Mouse (Mus musculus): ENCODE results near the gene Ppp1r14c.
"Not testable (repeated sequence)": the region's sequence is repeated elsewhere in the genome, so short reads cannot be mapped to it uniquely, and the experiment has no call there.

Gene Ppp1r14c

GRCm38 (mm10) chr10:3402284-3402683, 36.4 kb downstream of the Ppp1r14c start:
- DNase-seq (ENCODE audit: low read depth, low spot score), result no peak

- DNase-seq (ENCODE audit: low read depth, low spot score), result no peak
Measured at GRCm38 (mm10) chr10:3403416-3404137, 37.7 kb downstream of the Ppp1r14c start.

- no peak for DNase-seq (ENCODE audit: low read depth, low spot score)
Measured at GRCm38 (mm10) chr10:3404362-3404761, 38.5 kb downstream of the Ppp1r14c start.

- DNase-seq (ENCODE audit: low read depth, low spot score), result no peak
Measured at GRCm38 (mm10) chr10:3406280-3406679, 40.4 kb downstream of the Ppp1r14c start.

GRCm38 (mm10) chr10:3408036-3408661, 42.3 kb downstream of the Ppp1r14c start:
- DNase-seq (ENCODE audit: low read depth, low spot score), result no peak

GRCm38 (mm10) chr10:3408699-3409098, 42.8 kb downstream of the Ppp1r14c start:
- no peak for DNase-seq (ENCODE audit: low read depth, low spot score)

- no peak for DNase-seq (ENCODE audit: low read depth, low spot score)
Measured at GRCm38 (mm10) chr10:3411222-3411621, 45.4 kb downstream of the Ppp1r14c start.

- no peak for DNase-seq (ENCODE audit: low read depth, low spot score)
Measured at GRCm38 (mm10) chr10:3411639-3412038, 45.8 kb downstream of the Ppp1r14c start.

GRCm38 (mm10) chr10:3414813-3415212, 49.0 kb downstream of the Ppp1r14c start:
- DNase-seq (ENCODE audit: low read depth, low spot score), result no peak

GRCm38 (mm10) chr10:3416565-3416964, 50.7 kb downstream of the Ppp1r14c start:
- DNase-seq (ENCODE audit: low read depth, low spot score), result no peak

GRCm38 (mm10) chr10:3417408-3417807, 51.6 kb downstream of the Ppp1r14c start:
- no peak for DNase-seq (ENCODE audit: low read depth, low spot score)

GRCm38 (mm10) chr10:3424016-3424415, 58.2 kb downstream of the Ppp1r14c start:
- no peak for DNase-seq (ENCODE audit: low read depth, low spot score)

GRCm38 (mm10) chr10:3427689-3428399, 62.0 kb downstream of the Ppp1r14c start:
- DNase-seq (ENCODE audit: low read depth, low spot score), result no peak

GRCm38 (mm10) chr10:3434848-3435474, 69.1 kb downstream of the Ppp1r14c start:
- no peak for DNase-seq (ENCODE audit: low read depth, low spot score)

- no peak for DNase-seq (ENCODE audit: low read depth, low spot score)
Measured at GRCm38 (mm10) chr10:3440722-3441471, 75.0 kb downstream of the Ppp1r14c start.

GRCm38 (mm10) chr10:3446748-3447147, 80.9 kb downstream of the Ppp1r14c start:
- DNase-seq (ENCODE audit: low read depth, low spot score), result not testable (repeated sequence)

GRCm38 (mm10) chr10:3448699-3449098, 82.8 kb downstream of the Ppp1r14c start:
- no peak for DNase-seq (ENCODE audit: low read depth, low spot score)

- DNase-seq (ENCODE audit: low read depth, low spot score), result no peak
Measured at GRCm38 (mm10) chr10:3451930-3452329, 86.1 kb downstream of the Ppp1r14c start.

GRCm38 (mm10) chr10:3452822-3453475, 87.1 kb downstream of the Ppp1r14c start:
- DNase-seq (ENCODE audit: low read depth, low spot score), result no peak

GRCm38 (mm10) chr10:3458686-3459085, 92.8 kb downstream of the Ppp1r14c start:
- DNase-seq (ENCODE audit: low read depth, low spot score), result no peak

- DNase-seq (ENCODE audit: low read depth, low spot score), result no peak
Measured at GRCm38 (mm10) chr10:3460841-3461240, 95.0 kb downstream of the Ppp1r14c start.
